Mouse (Mus musculus) midbrain, postnatal 0 days (tissue): ENCODE data around the gene Mon2. TPM values are rescaled to one million over a fixed set of nuclear protein-coding genes. Genes with fewer than 3 reads are reported as not detected.

Experiments
- ATAC-seq: fragments of 200-750 bp; cut with Nextera tagmentation; 2 replicates; pipeline ENCODE4 v1.8.0; 2017; ENCODE audit warnings: moderate number of reproducible peaks, mild to moderate bottlenecking, moderate TSS enrichment, moderate library complexity; ENCODE audit not compliant: low FRiP score
- DNase-seq: peaks from one replicate; pipeline ENCODE4 v3.0.0-alpha.2; 2015; ENCODE audit warnings: low spot score
- H3K27ac ChIP-seq: fragments of 300-500 bp; sonication (generic); 2 replicates; pipeline ENCODE4 v1.5.1; 2014; ENCODE audit warnings: low read depth, mild to moderate bottlenecking, low read length, mixed read lengths
- H3K27me3 ChIP-seq: fragments of 300-500 bp; sonication (generic); 2 replicates; pipeline ENCODE4 v1.6.1; 2014; ENCODE audit warnings: low read length, control low read depth, mixed read lengths; ENCODE audit not compliant: insufficient read depth
- H3K36me3 ChIP-seq: fragments of 300-500 bp; sonication (generic); 2 replicates; pipeline ENCODE4 v1.6.1; 2014; ENCODE audit warnings: low read length, control low read depth, mixed read lengths; ENCODE audit not compliant: insufficient read depth
- H3K4me1 ChIP-seq: fragments of 300-500 bp; sonication (generic); 2 replicates; pipeline ENCODE4 v1.6.1; 2014; ENCODE audit warnings: mild to moderate bottlenecking, control low read depth, antibody characterized with exemption, low read length, mixed read lengths; ENCODE audit not compliant: insufficient read depth
- H3K4me2 ChIP-seq: fragments of 300-500 bp; sonication (generic); 2 replicates; pipeline ENCODE4 v1.6.1; 2014; ENCODE audit warnings: low read depth, mild to moderate bottlenecking, low read length, mixed read lengths; ENCODE audit not compliant: poor library complexity, severe bottlenecking
- H3K4me3 ChIP-seq: fragments of 300-500 bp; sonication (generic); 2 replicates; pipeline ENCODE4 v1.5.1; 2014; ENCODE audit warnings: low read depth, mild to moderate bottlenecking, low read length, moderate library complexity
- H3K9ac ChIP-seq: fragments of 300-500 bp; sonication (generic); replicated peaks from 2 replicates; pipeline ENCODE4 v1.6.1; 2014; ENCODE audit warnings: mild to moderate bottlenecking, low read length, moderate library complexity, mixed read lengths; ENCODE audit not compliant: poor library complexity, severe bottlenecking
- H3K9me3 ChIP-seq: fragments of 300-500 bp; sonication (generic); 2 replicates; pipeline ENCODE4 v1.6.1; 2016; ENCODE audit warnings: low read length, control low read depth
- CTCF ChIP-seq: IDR thresholded peaks from 2 replicates; pipeline ENCODE4 v1.5.1; 2016; ENCODE audit warnings: antibody characterized with exemption, mild to moderate bottlenecking
- WGBS: fragments of 180-500 bp; shearing (Covaris S2); extraction: QIAGEN DNeasy Blood & Tissue Kit; methylation state at CpG from one replicate; pipeline ENCODE4 v1.1.7; 2014; 5-methylcytosine and 5-hydroxymethylcytosine counted together
- polyA plus RNA-seq: library from polyadenylated mRNA; unstranded; fragments of >200 nt; fragmentation: Nextera tagmentation; extraction: Ambion mirVana; gene quantifications from 2 replicates; pipeline ENCODE4 v1.2.1, GENCODE M21; 2015
- total RNA-seq: library from RNA; depleted of rRNA; stranded (reverse); fragments of >200 nt; gene quantifications from 2 replicates; pipeline ENCODE4 v1.2.3, GENCODE M21; 2014

The Mon2 gene
- total and polyA plus RNA-seq, 2 experiments from 2014 or later, result 16.8 to 46.0 TPM

DNA sequence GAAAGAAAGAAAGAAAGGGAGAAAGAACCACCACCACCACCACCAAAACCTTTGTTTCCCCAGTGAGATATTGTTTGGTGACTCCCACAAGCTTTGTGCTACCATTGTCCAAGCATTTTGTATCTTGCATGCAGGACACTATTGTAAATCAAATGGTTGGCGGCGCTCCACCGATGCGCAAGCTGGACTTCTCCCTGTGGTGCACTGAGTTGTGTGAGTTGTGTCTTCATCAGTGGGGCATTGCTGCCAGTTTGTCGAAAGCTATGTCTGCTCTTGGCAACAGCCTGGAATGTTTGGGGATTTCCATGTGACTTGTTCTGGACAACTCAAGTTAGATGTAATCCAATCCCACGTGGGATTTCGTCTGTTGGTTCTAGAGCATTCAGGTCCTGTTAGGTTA, 18.2 kb upstream of the Mon2 start:
- WGBS, result 88% methylated on average over 7 of the region's 7 CpGs
- H3K4me3 ChIP-seq, result no peak overlapping the region
- ATAC-seq (no peak), DNase-seq (no peak)
- no peaks in the 10 kb centered on the region for H3K27me3 ChIP-seq
- no peak overlapping the region for H3K27ac ChIP-seq
- H3K4me2 ChIP-seq, result no peak overlapping the region
- H3K9ac ChIP-seq, result no peak overlapping the region
- no peaks in the 10 kb centered on the region for H3K9me3 ChIP-seq
- TF ChIP-seq CTCF, result no peak
- H3K36me3 ChIP-seq, result no peaks in the 10 kb centered on the region
- no peaks in the 10 kb centered on the region for H3K4me1 ChIP-seq

DNA sequence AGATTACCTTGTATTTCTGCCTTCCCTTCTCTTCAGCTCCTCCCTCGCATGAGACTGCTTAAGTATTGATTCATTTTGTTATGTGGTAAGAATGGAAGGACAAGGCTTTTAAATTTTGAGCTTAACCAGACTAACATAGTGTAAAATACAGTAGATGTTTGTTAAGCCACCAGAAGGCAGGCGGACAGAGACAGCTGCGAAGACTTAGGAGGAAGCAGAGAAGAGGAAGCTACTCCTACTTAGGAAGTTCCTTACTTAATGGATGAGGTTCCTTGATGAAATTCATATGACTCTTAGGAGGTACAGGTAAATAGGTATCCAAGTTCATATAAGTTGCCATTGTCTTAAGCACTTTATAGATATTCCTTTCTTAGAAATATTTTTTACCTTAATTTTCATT, 16.3 kb upstream of the Mon2 start:
- no peak for ATAC-seq
- H3K27ac ChIP-seq, result no peak overlapping the region
- no peaks in the 10 kb centered on the region for H3K27me3 ChIP-seq
- no peaks in the 10 kb centered on the region for H3K36me3 ChIP-seq
- 71% methylated on average over 3 of the region's 3 CpGs for WGBS
- H3K9ac ChIP-seq, result no peak overlapping the region
- no peaks in the 10 kb centered on the region for H3K9me3 ChIP-seq
- no peak for TF ChIP-seq CTCF
- no peak overlapping the region for H3K4me2 ChIP-seq
- no peak overlapping the region for H3K4me3 ChIP-seq
- no peaks in the 10 kb centered on the region for H3K4me1 ChIP-seq
- no peak for DNase-seq

DNA sequence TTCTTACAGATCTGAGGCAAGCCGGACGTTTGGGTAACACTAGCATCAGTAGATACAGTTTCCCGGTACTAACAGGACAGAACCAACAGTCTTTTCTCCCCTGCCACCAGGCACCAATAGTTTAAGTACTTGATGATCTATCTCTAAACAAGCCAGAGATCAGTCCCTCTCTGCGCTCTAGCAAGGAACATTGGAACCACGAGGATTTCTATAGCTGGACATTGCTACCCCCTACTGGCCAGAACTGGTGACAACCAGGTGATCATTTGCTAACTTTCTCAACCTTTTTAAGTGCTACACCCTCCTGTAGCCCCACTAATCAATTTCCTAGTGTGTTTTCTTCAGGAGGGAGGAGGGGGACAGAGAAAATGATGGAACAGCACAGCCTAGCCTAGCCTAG, 15.4 kb upstream of the Mon2 start:
- no peaks in the 10 kb centered on the region for H3K27me3 ChIP-seq
- no peaks in the 10 kb centered on the region for H3K9me3 ChIP-seq
- no peak for ATAC-seq
- no peaks in the 10 kb centered on the region for H3K4me1 ChIP-seq
- 30% methylated on average over 5 of the region's 5 CpGs for whole genome bisulfite sequencing
- H3K4me2 ChIP-seq, result no peak overlapping the region
- no peak overlapping the region for H3K9ac ChIP-seq
- peak; percentile 82 for DNase-seq
- no peaks in the 10 kb centered on the region for H3K36me3 ChIP-seq
- H3K27ac ChIP-seq, result no peak overlapping the region
- no peak overlapping the region for H3K4me3 ChIP-seq
- TF ChIP-seq CTCF, result peak; percentile 87

DNA sequence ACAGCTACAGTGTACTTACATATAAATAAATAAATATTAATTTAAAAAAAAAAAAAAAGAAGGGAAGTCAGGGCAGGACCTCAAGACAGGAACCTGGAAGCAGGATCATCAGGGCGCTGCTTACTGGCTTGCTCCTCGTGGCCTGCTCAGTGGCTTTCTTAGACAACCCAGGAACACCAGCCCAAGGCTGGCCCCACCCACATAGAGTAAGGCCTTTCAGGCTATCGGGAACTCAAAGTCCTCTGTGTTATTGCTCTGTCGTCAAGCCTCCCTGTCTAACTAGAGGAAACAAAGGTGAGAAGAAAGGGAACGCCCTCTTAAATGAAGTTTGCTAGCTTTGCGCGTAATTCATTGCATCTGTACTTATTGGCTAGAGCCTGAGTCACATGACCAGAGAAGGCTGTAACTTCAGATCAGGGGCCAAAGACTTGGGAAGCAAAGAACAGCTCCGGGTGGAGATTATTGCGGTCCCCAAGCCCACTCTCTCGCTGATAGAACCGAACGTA, 13.2 kb upstream of the Mon2 start:
- H3K4me3 ChIP-seq, result no peak overlapping the region
- ATAC-seq (no peak), DNase-seq (no peak)
- no peak overlapping the region for H3K4me2 ChIP-seq
- no peak for TF ChIP-seq CTCF
- H3K4me1 ChIP-seq, result no peaks in the 10 kb centered on the region
- no peak overlapping the region for H3K9ac ChIP-seq
- H3K9me3 ChIP-seq, result no peaks in the 10 kb centered on the region
- H3K27me3 ChIP-seq, result no peaks in the 10 kb centered on the region
- WGBS, result 88% methylated on average over 12 of the region's 12 CpGs
- H3K36me3 ChIP-seq, result no peaks in the 10 kb centered on the region
- no peak overlapping the region for H3K27ac ChIP-seq

DNA sequence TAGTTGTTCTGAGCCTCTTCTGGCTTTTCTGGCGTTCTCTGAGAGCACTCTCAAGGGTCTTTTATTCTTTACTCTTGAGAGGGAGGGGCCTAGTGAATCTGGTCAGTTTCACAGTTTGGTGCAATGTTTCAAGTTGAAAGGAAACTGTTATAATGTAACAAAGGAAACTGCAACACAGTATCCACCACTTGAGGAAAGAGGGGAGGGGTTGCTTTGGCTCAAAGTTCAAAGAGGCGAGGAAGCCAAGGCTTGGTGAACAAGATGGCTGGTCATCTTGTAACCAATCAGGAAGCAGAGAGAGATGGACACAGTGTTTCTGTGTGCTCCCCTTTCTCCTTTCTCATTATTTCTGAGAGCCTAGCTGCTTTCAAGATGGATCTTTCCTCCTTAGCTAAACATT, 10.5 kb upstream of the Mon2 start:
- H3K4me2 ChIP-seq, result no peak overlapping the region
- no peaks in the 10 kb centered on the region for H3K36me3 ChIP-seq
- H3K27me3 ChIP-seq, result no peaks in the 10 kb centered on the region
- no peak overlapping the region for H3K27ac ChIP-seq
- no peaks in the 10 kb centered on the region for H3K4me1 ChIP-seq
- 68% methylated on average over 2 of the region's 2 CpGs for WGBS
- no peak overlapping the region for H3K9ac ChIP-seq
- no peak for TF ChIP-seq CTCF
- no peaks in the 10 kb centered on the region for H3K9me3 ChIP-seq
- DNase-seq, result no peak
- no peak overlapping the region for H3K4me3 ChIP-seq
- ATAC-seq, result no peak

DNA sequence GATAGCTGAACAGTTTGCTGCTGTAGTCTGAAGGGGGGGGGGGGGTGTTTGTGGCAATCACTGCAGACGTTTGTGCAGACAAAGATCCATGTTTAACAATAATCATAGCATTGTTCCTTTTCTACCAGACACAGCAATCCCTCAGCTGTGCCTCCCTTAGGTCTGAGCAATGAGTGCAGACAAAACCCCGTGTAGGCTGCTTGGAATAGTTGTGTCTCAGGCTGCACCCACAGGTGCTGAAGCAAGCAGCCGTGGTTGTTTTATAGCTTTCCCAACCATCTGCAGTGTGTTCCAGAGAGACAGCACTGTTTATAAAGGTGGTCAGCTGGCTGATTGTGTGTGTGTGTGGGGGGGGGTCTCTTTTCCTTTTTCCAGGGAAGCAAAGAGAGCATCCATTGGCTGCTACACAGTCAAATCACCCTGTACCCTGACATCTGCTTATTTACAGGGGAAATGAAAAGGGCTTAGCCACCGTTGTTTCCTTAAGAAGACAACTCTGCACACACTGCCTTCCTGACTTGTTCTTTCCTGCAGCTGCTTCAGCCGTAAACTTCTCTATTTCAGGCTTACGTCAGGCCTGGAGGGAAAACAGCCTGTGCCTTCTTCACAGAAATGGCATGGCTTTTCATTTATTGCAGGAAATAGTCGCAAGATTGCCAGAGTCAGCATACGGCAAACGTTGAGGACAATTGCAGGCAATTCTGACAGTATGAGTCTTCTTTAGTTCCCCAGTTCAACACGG, 8.8 kb upstream of the Mon2 start:
- no peak overlapping the region for H3K4me3 ChIP-seq
- H3K36me3 ChIP-seq, result no peaks in the 10 kb centered on the region
- H3K27me3 ChIP-seq, result no peaks in the 10 kb centered on the region
- DNase-seq, result no peak
- H3K4me1 ChIP-seq, result no peaks in the 10 kb centered on the region
- no peak overlapping the region for H3K4me2 ChIP-seq
- 0 out of 2 replicates have a peak overlapping the region, but pooled peaks have one; percentile 18 for H3K27ac ChIP-seq
- 70% methylated on average over 10 of the region's 10 CpGs for WGBS
- no peaks in the 10 kb centered on the region for H3K9me3 ChIP-seq
- ATAC-seq, result no peak
- TF ChIP-seq CTCF, result no peak
- H3K9ac ChIP-seq, result no peak overlapping the region
